Mouse (Mus musculus): ENCODE results near the gene Trappc13.

Gene Trappc13

GRCm38 (mm10) chr13:104114827-104115226 is 63.4 kb downstream of the Trappc13 start:
- no peak for DNase-seq (ENCODE audit: low spot score in 2 of 2)

- DNase-seq (ENCODE audit: low spot score in 2 of 2), result peak in 1 of 2 experiments; percentile 2
Measured at GRCm38 (mm10) chr13:104113782-104114181, 64.5 kb downstream of the Trappc13 start.

DNA sequence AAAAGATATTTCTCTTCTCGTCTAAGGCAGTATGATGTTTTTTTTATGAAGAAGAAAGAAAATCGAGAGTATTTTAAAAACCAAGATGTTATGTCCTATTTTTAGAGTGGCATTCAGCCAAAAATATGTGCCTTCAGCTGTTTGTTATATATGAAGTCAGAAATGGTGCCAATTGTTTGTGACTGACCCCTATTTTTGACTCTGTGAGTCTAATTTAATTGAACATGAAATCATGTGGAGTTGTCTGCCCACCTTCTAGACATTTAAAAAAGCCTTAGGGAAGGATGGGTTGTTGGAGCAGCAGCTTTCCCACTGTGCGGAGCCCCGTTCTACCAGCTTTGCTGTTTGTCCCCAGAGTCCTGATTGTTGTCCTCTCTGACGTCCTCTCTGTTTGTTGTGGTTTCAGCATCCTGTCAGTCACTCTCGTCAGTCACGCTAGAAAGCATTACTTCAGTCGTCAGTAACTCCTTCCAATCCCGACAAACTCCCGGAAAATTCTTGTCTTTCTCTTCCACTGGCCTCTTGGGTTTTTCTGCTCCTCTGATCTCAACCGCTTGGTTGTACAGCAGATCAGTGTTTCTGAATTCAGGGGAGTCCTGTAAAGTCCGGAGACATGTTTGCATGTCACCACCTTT is 65.9 kb downstream of the Trappc13 start:
- DNase-seq (ENCODE audit: low spot score in 2 of 2), result no peak

DNA sequence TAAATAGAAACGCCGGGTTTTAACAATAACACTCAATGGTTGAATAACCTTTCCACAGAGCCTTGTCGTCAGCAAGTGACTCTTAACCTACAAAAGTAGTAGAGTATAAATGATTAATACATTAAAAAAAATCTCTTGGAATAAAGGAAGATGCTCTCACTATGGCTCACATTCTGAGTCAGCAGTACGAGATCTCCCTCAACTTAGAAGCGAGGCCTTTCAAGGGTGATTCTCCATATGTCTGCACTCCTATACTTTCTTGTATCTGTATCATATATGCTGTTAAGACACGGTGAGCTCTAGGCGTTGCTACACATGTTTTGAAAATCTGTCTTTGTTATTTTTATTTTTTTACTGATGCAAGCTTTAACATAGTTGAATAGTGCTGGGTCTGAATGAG is 67.7 kb downstream of the Trappc13 start:
- no peak for DNase-seq (ENCODE audit: low spot score in 2 of 2)

GRCm38 (mm10) chr13:104109816-104110521 is 68.3 kb downstream of the Trappc13 start:
- peak in 1 of 2 experiments; percentile 61 for DNase-seq (ENCODE audit: low spot score in 2 of 2)

- DNase-seq (ENCODE audit: low spot score in 2 of 2), result peak; percentile 60 to 87
Measured at GRCm38 (mm10) chr13:104109288-104109815, 68.9 kb downstream of the Trappc13 start, which contains the start of the genes Nln and Sgtb. Gene Nln (minus strand): TSS chr13:104109614. Gene Sgtb (plus strand): TSS chr13:104109741.

- DNase-seq (ENCODE audit: low spot score in 2 of 2), result peak in 1 of 2 experiments; percentile 5
Measured at GRCm38 (mm10) chr13:104108651-104109287, 69.5 kb downstream of the Trappc13 start.

- DNase-seq (ENCODE audit: low spot score in 2 of 2), result no peak
Measured at GRCm38 (mm10) chr13:104101606-104102235, 76.5 kb downstream of the Trappc13 start.

DNA sequence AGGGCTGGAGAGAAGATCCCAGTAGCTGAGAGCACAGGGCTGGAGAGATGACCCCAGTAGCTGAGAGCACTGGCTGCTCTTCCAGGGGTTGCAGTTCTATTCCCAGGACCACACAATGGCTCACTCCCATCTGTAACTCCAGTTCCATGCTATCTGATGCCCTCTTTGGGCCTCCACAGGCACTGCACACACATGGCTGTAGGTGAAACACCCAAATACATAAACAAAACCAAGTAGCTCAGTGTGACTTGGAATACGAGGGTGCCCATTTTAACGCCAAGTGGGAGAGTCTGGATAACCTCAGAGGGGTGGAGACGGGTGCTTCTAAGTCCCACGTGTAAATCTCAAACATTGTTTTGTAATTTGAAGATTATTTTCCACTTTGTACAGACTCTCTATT is 77.9 kb downstream of the Trappc13 start:
- no peak for DNase-seq (ENCODE audit: low spot score in 2 of 2)

GRCm38 (mm10) chr13:104097190-104097589 is 81.1 kb downstream of the Trappc13 start:
- DNase-seq (ENCODE audit: low spot score in 2 of 2), result no peak

DNA sequence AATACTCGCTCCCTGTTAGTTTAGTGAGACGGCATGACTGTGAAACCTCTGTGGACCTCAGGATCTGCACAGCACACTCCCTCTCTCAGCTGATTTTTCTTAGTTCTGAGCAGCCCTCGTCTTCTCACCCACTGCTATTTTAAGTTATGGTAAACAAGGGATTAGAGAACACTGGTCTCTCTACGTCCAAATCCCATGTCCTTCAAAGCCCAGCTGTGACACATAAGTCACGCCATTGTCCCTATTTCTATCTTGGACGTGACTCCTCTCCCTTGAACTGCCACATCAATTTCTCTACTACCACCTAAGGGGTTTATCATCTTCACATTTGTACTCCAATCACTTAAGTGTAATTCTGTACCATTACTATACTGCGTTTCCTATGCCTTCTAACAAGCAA is 82.3 kb downstream of the Trappc13 start:
- no peak for DNase-seq (ENCODE audit: low spot score in 2 of 2)

DNA sequence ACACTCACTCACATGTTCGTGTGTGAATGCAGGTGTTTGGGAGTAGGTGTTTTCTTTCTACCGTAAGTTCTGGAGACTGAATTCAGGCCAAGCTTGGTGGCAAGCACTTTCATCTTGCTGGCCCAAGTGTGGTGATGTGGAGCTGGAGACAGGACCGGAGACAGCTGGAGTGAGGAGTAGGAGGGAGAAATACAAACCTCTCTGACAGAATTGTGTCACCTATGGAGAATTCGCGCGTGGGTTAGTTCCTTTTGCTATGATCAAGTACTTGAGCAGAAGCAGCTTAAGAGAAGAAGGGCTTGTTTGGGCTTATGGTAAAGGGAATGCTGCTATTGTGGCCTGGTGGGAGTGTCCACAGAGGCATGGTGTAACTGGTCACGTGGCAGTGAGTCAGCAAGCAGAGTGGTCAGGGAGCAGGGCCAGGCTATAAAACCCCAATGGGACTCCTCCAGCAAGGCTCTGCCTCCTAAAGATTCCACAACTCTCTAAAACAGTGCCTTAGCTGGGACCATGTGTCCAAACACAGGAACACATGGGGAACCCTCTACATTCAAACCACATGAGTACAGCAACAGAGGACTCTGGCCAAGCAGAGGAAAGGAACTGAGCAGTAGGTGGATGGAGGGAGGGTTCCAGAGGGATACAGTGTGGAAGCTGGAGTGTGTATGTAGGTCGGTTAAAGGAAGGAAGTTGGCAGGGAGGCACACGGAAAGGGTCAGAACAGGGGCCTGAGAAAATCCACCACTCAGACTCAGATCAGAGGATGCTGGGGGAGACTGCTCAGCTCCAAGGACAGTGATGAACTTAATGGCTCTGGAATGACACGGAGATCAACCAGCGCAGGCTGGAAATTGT is 83.5 kb downstream of the Trappc13 start:
- no peak for DNase-seq (ENCODE audit: low spot score in 2 of 2)
